Mouse (Mus musculus) G1E (cell line): ENCODE results near the gene Gm5678.

ENCODE experiments used
- CTCF ChIP-seq: IDR thresholded peaks from 2 replicates; pipeline ENCODE4 v1.5.1; 2012; ENCODE audit warnings: low read depth, low read length, inconsistent platforms, mixed read lengths
- GATA1 ChIP-seq: IDR thresholded peaks from 2 replicates; pipeline ENCODE4 v1.6.1; 2012; ENCODE audit warnings: borderline replicate concordance, low read length, inconsistent platforms, mixed read lengths
- GATA2 ChIP-seq: IDR thresholded peaks from 2 replicates; pipeline ENCODE4 v1.6.1; 2012; ENCODE audit warnings: low read depth, low read length, inconsistent platforms, borderline replicate concordance
- POLR2AphosphoS5 ChIP-seq: IDR thresholded peaks from 2 replicates; pipeline ENCODE4 v1.6.1; 2012; ENCODE audit warnings: low read depth, low read length, inconsistent platforms; ENCODE audit not compliant: insufficient replicate concordance
- TAL1 ChIP-seq: conservative IDR thresholded peaks from 2 replicates; pipeline ENCODE4 v1.6.1; 2012; ENCODE audit warnings: low read depth, low read length, inconsistent platforms, mixed read lengths

DNA sequence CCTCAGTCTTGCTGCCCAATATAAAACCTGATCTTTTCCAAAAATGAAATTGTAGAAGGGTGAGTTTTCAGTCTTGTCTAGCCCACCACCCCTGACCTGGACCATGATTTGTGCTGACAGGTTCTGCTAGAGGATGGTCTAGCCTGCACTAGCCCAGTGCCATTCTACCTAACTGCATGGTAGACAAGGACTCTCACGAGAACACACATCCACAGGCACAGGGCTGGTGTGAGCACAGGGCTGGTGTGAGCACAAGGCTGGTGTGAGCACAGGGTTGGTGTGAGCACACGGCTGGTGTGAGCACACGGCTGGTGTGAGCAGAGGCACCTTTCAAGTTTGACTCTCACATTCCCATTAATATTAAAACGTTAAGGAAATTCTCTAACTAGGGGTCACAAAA lies 3.2 kb upstream of the Gm5678 start:
- no peak for TF ChIP-seq CTCF
- no peak for TF ChIP-seq GATA1
- TF ChIP-seq TAL1: no peak
- no peak for TF ChIP-seq GATA2
- TF ChIP-seq POLR2AphosphoS5: no peak
